16 mouse cellular contexts compared by ENCODE assay signal in the genomic region with DNA sequence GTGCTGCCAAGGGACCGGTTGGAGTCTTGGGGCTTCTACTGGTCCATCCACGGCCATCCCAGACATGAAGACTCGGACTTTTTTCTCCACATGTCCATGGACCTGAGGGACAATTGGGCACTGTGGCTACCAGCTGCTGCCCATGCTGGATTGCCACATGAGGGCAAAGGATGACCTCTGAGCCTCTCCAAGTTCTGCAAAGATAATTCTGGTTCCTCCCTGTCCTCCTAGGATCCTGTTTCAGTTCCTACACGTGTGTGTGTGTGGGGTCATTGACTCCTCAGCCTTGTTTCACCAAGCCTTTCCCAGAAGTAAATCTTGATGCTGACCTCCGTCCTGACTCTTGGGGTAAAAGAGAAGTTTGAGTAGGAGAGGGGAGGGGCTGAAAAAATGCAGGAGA.
"Had no signal": no experiment of that assay in that cellular context is flagged by ENCODE, and none has a peak within 500 bp of the region (broad histone marks: within the 10 kb centered on the region; RNA-seq: fewer than 3 reads in every experiment).

No protein-coding gene starts in this region.

- H3K27ac ChIP-seq: hindbrain, embryonic 15.5 days; layer of hippocampus, adult 2 months; limb, embryonic 12.5 days; liver, embryonic 13.5 days; midbrain, embryonic 15.5 days had no signal

- DNase-seq: kidney, adult 9 months; kidney, postnatal 10 days; kidney, postnatal 4 days; liver, embryonic 13.5 days; lung, adult 2 months; lung, postnatal 14 days; right cerebral cortex, postnatal 14 days; thymus, adult 18-20 months; thymus, postnatal 14 days had no signal

- H3K36me3 ChIP-seq: hindbrain, embryonic 15.5 days; limb, embryonic 12.5 days; midbrain, embryonic 15.5 days had no signal

- ATAC-seq: intestine, embryonic 16.5 days; midbrain, embryonic 15.5 days had no signal

- H3K4me3 ChIP-seq: hindbrain, embryonic 15.5 days; layer of hippocampus, adult 2 months; limb, embryonic 12.5 days; liver, embryonic 13.5 days; megakaryocyte, embryonic 14.5 days; midbrain, embryonic 15.5 days had no signal

- H3K9ac ChIP-seq: hindbrain, embryonic 15.5 days; limb, embryonic 12.5 days; liver, embryonic 13.5 days; midbrain, embryonic 15.5 days had no signal

- H3K4me2 ChIP-seq: hindbrain, embryonic 15.5 days; limb, embryonic 12.5 days; liver, embryonic 13.5 days; midbrain, embryonic 11.5 days; midbrain, embryonic 15.5 days had no signal

- H3K27me3 ChIP-seq: hindbrain, embryonic 15.5 days; limb, embryonic 12.5 days; midbrain, embryonic 15.5 days had no signal

- H3K9me3 ChIP-seq: hindbrain, embryonic 15.5 days; limb, embryonic 12.5 days; liver, embryonic 13.5 days; megakaryocyte, embryonic 14.5 days; midbrain, embryonic 15.5 days had no signal
